Mouse (Mus musculus): ENCODE measurements around the gene Pcsk1n.
"Not testable (repeated sequence)": the region's sequence is repeated elsewhere in the genome, so short reads cannot be mapped to it uniquely, and the experiment has no call there.

The Pcsk1n gene

DNA sequence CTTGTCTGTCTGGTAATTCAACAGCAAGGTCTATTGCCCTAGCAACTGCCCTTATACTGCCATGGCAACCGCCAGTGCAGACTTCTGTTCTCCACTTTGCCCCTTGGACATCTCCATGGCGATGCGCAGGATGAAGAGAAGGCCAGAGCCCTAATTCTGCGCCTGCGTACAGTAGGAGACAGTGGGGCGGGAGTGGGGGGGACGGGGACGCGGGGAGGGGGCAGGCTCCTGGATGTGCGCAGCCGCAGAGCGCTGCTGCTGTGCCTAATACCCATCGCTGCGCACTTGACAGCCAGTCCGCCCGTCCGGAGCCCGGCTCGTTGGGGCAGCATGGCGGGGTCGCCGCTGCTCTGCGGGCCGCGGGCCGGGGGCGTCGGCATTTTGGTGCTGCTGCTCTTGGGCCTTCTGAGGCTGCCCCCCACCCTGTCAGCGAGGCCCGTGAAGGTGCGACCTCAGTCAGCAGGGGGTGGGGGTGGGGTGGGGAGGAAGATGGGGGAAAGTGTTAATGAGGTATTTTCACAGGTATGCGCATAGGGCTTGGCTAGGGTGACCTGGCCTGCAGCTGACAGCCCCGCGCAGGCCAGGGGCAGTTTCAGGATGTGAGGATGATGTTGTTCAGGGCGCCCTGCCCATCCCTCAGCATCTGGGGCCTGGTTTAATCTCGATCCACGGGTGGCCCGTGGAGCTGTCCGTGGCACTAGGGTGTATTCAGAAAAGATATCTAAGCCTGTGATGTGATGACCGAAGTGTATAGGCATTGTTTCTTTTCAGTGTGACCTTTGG lies at the start of gene Pcsk1n:
TSS of gene Pcsk1n (plus strand) at position 222 of the 783 bp plus-strand sequence.
- DNase-seq (ENCODE audit: low spot score), result no peak

DNA sequence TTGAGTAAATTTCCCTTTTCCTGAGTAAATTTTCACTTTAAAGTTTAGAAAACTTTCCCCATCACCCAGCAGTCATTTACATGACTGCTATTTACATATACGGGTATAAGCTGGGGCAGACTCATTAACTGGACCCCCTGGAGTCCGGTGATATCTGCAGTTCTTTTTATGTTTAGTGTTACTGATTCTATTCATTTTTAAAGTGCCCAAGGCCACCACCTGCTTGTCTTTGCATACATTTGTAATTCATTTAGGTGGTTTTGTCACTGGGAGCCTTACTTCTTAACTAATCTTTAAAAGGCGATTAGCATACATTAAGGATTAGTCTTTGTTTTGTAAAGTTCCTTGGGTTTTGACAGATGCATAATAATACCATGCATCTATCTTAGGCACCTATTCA lies 49.8 kb upstream of the Pcsk1n start:
- no peak for DNase-seq (ENCODE audit: low spot score)

DNA sequence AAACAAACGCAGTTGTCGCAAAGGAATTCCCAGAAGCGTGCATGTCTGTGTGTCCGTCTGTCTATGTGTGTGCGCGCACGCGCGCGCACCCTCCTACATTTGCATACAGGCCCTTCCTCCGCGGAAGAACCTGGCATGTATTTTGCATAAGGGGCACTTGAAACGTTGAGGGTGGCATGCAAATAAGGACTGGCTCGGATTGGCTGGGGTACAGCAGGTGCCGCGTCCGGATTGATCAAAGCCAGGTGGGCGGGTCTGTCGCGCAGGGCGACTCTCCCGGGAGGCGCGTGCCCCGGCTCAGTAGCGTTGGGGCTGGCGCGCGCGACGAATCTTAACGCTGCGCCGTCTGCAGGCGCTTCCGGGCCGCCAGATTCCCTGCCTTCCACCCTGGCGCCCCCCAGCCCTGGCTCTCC lies 41.6 kb upstream of the Pcsk1n start, which contains the start of gene Pim2:
TSS of gene Pim2 (plus strand) at position 256 of the 413 bp plus-strand sequence.
- peak; percentile 92 for DNase-seq (ENCODE audit: low spot score)

DNA sequence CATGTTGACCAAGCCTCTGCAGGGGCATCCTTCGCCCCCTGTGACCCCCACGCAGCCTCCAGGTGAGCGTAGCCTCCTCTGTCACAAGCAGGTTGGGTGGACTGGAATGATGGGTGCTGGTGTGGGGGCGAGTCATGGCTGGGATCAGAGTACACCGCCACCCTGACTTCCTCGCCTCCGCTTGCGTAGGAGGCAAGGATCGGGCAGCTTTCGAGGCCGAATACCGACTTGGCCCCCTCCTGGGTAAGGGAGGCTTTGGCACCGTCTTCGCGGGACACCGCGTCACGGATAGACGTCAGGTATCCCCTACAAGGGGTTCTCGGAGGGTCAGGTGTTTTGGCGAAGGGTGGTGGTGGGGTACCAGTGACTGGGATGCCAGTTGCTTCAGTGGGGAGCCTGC lies 41.1 kb upstream of the Pcsk1n start:
- peak; percentile 46 for DNase-seq (ENCODE audit: low spot score)

DNA sequence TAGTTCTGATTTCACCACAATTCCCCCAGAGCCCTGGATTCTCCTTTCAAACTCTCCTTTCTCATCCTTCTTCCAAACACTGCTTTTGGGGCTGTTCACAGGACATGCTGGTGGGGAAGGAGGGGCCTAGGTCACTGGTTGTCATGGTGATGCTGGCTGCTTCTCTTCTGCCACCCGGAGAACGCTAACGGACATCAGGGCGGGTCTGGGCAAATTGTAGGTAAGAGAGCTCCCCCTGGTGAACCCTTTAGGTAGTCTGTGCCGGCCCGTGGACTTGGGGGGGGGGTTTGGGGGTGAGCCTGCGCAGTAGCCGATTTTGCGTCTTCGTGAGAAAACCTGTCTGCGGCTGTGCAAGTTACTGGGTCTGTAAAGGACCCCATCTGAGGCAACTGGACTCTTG lies 39.8 kb upstream of the Pcsk1n start:
- DNase-seq (ENCODE audit: low spot score), result peak; percentile 71

DNA sequence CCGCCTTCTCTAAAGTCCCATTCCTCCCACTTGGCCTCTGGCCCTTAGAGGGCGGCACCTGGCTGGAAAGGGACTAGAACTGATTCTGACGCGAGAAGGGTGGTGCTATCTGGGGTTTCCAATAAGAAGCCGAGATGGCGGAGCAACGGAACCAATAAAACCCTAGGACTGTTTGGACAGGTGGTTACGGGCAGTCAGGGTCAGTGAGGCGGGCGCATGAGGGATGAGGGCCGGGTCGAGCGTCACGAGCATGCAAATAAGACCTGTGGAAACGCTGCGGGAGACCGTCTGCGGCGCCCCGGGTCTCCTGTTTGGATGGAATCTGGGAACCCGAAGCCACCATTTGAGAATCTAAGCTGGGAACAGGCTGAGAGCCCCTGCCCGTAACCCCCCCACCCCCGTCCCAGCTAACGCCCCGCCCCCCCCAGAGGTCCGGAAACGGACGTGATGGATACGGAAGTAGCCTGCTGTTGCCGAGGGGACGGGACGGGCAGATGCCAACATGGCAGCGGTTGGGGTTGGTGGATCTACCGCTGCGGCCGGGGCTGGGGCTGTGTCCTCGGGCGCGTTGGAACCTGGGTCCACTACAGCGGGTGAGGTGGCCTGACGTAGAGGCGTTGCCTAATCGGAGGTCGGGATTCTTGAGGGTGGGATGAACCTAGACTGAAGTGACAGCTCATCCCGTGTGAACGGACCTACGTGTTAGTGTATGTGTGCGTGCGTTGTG lies 35.6 kb upstream of the Pcsk1n start, which contains the start of gene Slc35a2:
TSS of gene Slc35a2 (plus strand) at position 188 of the 727 bp plus-strand sequence.
- peak; percentile 68 for DNase-seq (ENCODE audit: low spot score)

DNA sequence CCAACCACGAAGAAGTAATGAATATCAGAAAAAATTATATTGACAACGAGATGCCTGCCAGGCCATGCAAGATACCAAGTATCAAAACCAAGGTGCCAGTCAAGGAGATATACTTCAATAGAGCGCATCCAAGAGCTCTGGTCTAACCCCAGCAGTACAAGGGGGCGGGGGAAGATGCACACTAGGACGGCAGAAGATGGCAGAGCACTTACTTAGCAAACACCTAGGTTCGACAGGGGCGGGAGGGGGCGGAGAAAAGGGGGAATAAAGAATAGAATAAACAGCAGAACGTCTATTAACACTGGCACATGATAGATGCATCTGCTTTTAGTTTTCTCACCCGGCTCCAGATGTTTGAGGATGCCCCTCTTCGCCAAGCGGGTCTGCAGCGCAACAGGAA lies 21.4 kb upstream of the Pcsk1n start:
- peak; percentile 20 for DNase-seq (ENCODE audit: low spot score)

DNA sequence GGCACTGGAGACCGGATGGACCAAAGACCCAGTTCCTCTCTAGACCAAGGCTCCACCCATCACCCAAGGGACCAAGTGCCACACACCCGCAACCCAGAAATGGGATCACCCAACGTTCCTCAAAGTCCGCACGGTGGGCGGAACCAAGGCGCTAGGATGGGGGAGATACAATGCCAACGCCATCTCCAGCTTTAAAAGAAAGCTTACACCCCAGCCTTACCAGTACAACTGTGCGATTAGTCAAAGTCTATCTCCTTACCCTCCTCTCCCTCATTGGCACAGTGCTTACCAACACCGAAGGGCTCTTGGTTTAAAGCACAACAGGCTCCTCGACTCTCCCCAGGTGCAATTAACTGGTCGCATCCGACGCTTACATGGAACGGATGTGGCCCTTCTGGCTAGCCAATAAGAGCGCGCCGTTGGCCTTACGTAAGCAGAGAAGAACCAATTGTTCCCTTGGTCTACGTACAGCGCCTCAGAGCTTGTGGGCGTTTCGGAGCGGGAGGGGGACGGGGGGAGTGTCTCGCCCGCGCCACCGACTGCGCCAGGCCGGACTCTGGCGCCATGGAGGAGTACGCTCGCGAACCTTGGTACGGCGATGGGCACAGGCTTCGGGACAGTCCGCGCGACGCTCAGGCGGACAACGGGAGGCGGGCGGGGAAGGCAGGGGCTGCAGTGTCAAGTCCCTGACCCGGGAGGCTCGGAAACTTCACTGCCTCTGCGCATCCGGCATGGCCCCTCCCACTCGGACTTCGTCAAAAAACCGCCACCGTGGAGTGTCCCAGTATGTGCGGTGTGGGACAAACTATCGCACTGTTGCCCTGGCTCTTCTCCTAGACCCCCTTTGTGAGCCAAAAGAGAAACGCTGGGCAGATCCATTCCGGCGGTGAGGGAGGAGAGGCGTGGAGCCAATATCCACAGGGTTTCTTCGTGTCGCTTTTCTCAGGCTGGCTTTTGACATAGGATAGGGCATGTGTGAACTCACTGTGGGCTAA lies 20.4 kb upstream of the Pcsk1n start, which contains the start of the genes Pqbp1 and Timm17b:
TSS of gene Pqbp1 (minus strand) at position 390 of the 995 bp plus-strand sequence.
TSS of gene Timm17b (plus strand) at position 478 of the 995 bp plus-strand sequence.
- DNase-seq (ENCODE audit: low spot score), result peak; percentile 88

DNA sequence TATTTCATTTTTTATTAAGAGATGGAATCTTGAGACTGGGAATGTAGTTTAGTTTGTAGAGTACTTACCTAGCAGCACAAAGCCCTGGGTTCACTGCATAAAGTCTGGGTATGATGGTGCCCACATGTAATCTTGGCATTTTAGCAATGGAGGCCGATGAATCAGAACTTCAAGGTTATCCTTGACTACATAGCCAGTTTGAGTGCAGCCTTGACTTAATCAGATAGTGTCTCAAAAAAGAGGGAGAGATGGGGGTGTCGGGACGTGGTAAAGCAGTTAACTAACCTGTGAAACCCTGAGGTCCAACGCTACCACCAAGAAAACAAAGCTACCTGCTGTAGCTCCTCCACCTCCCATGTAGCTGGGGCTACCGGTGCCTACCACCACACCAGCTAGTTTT lies 15.2 kb upstream of the Pcsk1n start:
- DNase-seq (ENCODE audit: low spot score), result no peak

DNA sequence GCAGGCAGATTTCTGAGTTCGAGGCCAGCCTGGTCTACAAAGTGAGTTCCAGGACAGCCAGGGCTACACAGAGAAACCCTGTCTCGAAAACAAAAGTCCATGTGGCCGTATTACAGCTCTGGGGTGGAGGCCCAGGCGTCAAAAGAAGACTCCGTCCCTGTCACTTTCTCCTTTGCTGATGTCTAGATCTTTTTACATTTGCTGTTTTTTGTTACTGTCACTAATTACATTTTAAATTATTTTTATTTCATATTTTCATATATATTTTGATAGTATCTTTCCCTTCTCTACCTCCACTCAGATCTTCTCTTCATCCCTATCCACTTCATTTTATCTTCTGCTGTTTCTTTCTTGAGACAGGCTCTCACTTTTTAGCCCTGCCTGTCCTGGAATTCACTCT lies 11.9 kb upstream of the Pcsk1n start, which contains the start of gene Gm10491:
TSS of gene Gm10491 (minus strand) at position 101 of the 400 bp plus-strand sequence.
- no peak for DNase-seq (ENCODE audit: low spot score)

DNA sequence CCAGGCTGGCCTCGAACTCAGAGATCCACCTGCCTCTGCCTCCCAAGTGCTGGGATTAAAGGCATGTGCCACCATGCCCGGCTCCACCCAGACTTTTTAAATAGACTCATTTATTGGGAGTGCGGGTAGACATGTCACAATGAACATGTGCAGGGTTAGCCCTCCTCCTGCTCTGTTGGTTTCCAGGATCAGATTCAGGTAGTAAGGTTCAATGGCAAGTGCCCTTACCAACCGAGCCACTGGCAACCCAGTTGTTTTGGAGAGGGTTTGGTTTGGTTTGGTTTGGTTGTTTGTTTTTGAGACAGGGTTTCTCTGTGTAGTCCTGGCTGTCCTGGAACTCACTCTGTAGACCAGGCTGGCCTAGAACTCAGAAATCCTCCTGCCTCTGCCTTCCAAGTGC lies 10.4 kb upstream of the Pcsk1n start, which contains the start of gene Gm10490:
TSS of gene Gm10490 (plus strand) at position 301 of the 400 bp plus-strand sequence.
- not testable (repeated sequence) for DNase-seq (ENCODE audit: low spot score)

DNA sequence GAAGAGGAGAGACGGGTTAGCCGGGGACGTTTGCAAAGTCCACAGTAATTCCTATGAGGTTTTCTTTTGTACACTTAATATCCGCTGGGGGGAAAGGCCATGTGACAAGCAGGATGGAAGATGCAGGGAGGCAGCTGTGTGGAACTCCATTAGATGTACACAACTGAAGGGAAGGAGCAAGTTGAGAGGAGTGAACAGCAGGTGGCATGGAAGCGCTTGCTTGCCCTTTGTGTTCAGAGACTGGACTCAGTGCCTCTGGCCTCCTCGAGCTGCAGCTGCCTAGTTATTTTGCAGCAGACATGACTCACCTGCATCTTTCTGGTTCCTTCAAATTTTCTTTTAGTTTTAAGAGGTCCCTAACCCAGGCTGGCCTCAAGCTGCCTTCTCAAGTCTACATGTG lies 9.1 kb upstream of the Pcsk1n start:
- DNase-seq (ENCODE audit: low spot score), result no peak

DNA sequence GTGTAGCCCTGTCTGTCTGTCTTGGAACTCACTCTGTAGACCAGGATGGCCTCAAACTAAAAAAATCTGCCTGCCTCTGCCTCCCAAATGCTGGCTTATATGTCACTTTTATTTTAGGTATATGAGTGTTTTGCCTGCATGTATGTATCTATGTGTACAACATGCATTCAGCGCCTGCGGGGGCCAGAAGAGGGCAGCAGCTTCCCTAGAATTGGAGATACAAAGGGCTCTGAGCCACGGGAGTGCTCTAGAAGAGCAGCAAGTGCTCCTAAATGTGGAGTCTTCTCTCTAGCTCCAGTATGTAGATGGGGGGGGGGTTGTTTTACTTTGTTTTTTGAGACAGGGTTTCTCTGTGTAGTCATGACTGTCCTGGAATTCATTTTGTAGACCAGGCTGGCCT lies 4.0 kb upstream of the Pcsk1n start:
- DNase-seq (ENCODE audit: low spot score), result peak; percentile 37

DNA sequence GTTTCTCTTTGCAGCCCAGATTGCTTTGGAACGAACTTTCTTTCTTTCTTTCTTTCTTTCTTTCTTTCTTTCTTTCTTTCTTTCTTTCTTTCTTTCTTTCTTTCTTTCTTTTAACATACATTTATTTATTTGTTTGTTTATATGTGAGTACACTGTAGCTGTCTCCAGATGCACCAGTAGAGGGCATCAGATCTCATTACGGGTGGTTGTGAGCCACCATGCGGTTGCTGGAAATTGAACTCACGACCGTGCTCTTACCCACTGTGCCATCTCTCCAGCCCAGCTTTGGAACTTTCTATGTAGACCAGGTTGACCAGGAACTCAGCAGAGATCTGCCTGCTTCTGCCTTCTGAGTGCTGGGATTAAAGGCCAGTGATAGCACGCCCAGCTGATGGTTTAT lies 1.7 kb upstream of the Pcsk1n start:
- DNase-seq (ENCODE audit: low spot score), result not testable (repeated sequence)

DNA sequence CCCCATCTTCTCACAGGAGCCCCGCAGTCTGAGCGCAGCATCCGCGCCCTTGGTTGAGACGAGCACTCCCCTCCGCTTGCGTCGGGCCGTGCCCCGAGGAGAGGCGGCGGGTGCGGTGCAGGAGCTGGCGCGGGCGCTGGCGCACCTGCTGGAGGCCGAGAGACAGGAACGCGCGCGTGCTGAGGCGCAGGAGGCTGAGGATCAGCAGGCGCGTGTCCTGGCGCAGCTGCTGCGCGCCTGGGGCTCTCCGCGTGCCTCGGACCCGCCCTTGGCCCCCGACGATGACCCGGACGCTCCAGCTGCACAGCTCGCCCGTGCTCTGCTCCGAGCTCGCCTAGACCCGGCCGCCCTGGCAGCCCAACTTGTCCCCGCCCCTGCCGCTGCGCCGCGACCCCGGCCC lies 2.4 kb downstream of the Pcsk1n start:
- no peak for DNase-seq (ENCODE audit: low spot score)

DNA sequence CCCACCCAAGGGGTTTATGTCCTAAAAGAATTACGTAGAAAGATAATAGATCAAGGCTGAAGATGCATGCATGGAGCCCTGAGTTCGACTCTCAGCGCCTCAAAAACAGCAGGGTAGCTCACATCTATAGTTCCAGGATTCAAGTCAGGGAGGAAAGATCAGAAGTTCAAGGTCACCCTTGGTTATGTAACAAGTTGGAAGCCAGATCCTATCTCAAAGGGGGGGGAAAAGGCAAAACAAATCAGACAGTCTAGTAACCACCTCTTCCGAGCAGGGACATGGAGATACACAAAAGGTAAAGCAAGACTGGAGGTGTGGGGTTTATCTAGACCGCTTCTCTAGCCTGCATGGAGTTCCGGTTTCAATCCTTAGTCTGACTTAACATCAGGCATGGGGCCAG lies 6.6 kb downstream of the Pcsk1n start:
- DNase-seq (ENCODE audit: low spot score), result no peak

DNA sequence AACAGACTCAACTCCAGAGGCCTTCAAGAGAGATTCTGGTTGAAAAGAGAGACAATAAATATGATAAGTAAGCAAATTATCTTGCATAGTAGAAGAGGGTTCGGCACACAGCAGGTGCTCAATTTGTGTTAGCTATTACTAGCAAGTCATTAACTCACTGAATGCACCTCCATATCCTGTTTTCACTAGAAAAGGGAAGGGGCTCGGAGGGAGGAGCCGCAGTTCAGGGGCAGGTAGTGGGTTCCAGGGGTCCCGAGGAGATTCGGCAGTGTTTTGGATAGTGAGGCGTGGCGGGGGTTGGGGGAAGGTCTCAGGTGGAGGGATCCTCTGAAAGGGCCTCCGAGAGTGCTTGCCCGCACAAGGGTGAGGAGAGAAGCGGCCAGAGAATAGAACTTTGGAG lies 7.5 kb downstream of the Pcsk1n start:
- DNase-seq (ENCODE audit: low spot score), result no peak

DNA sequence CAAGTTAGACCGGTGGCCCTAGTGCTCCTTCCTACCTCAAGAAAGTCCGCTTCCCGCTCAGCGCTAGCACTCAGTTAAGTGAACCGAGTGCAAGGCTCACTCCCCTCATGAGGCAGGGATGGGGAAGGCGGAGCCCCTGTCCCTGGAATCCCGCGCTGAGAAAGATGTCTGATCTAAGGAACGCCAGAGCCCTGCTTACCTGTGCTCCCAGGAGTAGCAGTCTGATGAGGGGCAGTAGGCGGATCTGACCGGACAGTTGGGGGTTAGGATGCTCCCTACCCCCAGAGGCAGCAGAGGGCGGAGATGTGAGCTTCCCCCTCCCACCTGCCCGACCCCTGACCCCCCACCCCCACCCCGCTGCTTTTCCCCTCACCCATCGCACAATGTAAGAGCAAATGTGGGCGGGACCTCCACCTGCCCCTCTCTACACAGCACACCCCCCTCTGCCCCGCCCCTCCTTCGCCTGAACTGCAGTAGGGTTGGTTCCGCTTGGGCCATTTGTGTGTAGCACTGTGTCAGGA lies 8.7 kb downstream of the Pcsk1n start, which contains the start of gene Eras:
TSS of gene Eras (minus strand) at position 338 of the 521 bp plus-strand sequence.
- no peak for DNase-seq (ENCODE audit: low spot score)

DNA sequence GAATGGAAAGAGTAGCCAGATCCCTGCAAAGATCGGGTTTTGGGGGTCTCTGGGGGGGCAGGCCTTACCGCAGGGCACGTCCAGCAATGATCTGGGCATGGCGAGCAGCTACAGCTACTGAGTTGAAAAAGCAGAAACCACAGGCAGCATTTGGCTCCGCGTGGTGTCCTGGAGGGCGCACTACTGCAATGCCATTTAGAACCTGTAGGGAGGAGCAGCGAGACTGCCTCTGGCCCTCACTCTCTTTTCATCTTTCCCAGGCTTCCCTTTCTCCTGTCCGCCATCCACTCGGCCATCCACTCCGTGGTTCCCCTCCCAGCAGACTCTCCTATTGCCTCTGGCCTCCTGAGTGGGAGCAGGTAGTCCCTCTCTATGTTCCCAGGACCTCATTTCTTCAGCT lies 17.3 kb downstream of the Pcsk1n start:
- no peak for DNase-seq (ENCODE audit: low spot score)

DNA sequence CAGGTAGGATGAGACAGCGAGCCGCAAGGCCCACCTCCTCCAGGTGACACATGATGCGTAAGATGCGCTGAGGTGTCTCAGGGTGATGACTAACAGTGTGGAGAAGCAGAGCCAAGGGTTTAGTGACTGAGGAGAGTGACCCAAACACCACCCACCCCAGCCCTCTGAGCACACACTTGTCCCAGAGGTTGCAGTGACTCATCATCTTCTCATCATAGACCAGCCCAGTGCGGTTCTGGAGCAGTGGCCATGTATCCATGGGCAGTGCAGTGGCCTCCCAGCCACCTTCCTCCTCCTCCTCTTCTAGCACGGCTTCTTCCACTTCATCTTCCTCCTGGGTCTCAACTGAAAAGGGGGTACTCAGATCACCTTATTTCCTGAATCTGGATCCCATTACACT lies 18.0 kb downstream of the Pcsk1n start:
- DNase-seq (ENCODE audit: low spot score), result no peak

DNA sequence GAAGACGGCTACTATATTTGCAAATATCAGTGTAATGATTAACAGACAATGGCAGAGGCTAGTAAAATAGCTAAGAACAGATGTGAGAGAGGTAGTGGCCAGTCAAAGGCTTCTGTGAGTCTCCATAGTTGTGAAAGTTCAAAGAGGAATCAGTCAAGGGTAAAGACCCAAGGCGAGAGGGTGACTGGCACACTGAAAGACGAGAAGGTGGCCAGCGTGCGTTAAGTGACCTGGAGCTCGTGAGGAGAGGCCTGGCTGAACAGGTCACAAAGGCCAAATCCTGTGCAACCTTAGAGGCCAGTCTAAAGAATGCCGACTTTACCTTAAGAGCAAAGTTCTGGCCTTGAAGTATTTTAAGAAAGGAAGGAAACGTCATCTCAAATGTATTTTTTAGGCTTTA lies 26.0 kb downstream of the Pcsk1n start:
- no peak for DNase-seq (ENCODE audit: low spot score)
